Mouse (Mus musculus) kidney, adult 9 months (tissue): ENCODE results near the gene Zranb1.

Experiments used
- DNase-seq: peaks from one replicate; pipeline ENCODE4 v3.0.0; 2022

Zranb1 gene

GRCm38 (mm10) chr7:133003421-133003820, 72.5 kb downstream of the Zranb1 start:
- peak; percentile 81 for DNase-seq

DNA sequence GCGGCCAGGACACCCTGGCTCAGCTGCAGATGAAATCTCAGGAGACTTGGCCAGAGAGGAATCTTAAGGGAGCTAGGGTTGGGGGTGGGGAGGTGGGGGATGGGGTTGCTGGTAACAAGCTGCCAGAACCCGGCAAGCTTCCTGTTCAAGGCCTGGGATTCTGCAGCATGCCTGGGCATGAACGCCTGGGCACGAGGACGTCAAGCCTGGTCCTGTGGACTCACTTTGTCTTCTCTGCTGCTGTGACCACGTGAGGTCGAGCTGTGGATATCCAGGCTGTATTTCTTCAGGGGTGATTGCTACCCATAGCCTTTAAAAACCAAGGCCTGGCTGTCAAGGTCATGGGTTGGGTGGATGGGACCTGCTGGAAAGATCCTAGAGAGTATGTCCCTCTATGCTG, 74.8 kb downstream of the Zranb1 start:
- no peak for DNase-seq

DNA sequence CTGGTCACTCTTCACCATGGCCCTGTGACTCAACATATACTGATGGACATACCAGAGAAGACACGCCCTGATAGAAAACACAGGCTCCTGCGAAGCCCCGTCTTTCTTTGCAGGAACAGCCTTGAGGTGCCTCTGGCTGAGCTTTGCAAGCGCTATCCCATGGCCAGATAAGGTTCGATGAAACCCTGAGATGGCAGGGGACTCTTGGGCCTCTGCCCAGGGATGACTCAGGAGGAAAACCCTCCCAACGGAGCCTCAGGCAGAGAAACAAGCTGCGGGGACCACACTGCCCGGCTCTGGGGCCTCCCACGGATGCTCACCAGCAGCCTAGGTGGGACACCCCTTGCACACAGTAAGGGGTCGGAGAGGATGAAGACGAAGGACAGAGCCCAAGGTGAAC, 76.4 kb downstream of the Zranb1 start:
- DNase-seq = no peak

DNA sequence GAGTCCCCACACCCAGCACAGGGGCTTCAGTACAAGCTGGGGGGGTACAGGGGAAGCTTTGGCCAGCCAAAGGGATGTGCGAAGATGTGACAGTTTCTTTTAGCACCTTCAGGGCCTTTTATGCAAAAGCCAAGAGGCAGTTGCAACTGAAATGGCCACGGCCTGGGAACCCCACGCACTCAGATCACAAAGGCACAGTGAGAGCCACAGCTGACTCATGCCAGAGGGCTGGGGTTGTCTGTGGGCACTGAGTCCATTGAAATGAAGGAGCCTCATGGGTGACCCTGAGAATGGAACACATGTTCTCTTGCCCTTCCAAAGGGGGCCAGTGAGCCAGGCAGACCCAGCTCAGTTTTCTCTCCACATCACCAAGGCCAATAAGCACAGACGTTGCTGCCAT, 77.7 kb downstream of the Zranb1 start:
- no peak for DNase-seq

- peak; percentile 48 for DNase-seq
Measured at GRCm38 (mm10) chr7:133009676-133010075, 78.7 kb downstream of the Zranb1 start.

DNA sequence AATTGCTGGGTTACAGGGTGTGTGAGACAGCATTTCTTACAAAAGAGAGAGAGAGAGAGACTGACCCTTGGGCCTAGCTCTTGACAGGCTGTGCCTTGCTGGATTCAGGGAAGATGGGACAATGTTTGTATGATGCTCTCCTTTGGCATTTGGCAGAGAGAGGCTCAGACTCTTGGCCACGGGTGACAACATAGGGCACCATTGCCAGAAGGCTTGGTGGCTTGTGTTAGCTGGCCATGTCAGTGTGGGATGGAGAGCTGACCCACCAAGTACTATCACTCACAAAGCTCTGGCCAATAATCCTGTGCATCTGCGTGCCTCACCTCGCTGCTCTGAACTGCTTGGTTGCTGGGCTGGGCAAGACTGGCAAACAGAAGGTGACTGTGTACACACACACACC, 79.5 kb downstream of the Zranb1 start:
- DNase-seq = no peak

- DNase-seq = peak; percentile 26
Measured at GRCm38 (mm10) chr7:133011191-133011590, 80.2 kb downstream of the Zranb1 start.

DNA sequence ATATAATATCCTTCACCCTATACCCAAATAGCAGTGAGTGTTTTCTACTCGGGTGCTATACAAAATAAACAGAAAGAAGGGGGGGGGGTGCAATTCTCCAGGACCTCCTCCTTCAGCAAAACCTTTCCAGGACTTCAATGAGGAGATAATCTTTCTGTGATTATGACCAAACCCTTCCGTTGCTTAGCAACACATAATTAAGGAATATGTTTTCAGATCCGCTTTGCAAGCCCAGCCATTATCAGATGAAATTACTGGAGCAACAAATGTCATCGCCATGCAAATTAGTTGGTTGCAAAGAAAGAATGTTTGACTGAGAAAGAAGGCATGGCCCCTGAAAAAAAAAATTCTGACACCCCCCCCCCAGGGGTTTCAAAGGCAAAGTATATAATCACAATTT, 80.7 kb downstream of the Zranb1 start:
- DNase-seq = no peak

GRCm38 (mm10) chr7:133012637-133013366, 81.9 kb downstream of the Zranb1 start:
- DNase-seq = no peak

DNA sequence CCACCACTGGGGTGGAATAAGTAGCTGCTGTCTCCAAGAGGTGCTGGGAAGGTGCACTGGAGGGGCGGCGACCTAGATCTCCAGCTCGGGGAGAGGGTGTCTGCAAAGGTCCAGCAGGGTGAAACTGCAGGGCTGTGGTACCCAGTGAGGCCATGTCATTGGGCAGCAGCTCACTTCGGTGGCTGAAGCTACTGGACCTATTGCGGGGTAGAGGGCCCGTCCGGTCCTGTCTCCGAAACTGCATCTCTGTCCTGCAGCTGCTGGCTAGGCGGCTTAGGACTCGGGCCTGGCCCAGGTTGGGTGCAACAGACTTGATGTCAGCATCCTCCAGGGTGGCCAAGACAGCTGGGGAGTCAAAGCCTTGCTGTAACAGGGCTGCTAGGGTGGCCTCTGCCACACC, 83.0 kb downstream of the Zranb1 start:
- DNase-seq = no peak

- no peak for DNase-seq
Measured at GRCm38 (mm10) chr7:133014631-133015030, 83.7 kb downstream of the Zranb1 start.

DNA sequence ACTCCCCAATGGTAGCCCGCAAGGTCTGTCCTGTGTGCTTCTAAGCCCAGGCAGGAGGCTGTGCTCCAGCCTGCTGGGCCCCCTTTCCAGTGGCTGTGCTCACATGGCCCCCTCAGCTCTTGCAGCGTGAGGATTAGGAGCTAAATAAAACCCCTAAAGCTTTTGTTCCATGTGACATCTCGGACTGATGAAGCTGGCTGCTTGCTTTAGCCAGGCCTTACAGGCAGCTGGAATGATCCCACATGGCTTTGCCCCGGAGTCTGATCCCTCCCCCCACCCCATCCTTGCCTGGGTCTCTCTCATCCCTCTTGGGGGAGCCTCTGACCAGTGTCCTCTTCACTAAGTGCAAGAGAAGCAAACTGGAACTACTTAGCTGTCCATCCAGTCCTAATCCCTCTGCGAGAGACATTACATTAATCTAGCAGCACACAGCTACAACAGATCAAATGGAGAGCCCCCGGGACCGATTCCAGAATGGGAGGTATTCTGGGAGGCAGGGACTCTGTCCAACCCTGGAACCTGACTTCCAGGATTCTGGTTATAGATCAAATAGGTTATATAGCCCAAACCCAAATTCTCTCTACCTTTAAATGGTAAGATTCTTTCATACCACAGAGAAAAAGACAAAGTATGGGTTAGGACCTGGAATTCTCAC, 84.6 kb downstream of the Zranb1 start:
- no peak for DNase-seq

DNA sequence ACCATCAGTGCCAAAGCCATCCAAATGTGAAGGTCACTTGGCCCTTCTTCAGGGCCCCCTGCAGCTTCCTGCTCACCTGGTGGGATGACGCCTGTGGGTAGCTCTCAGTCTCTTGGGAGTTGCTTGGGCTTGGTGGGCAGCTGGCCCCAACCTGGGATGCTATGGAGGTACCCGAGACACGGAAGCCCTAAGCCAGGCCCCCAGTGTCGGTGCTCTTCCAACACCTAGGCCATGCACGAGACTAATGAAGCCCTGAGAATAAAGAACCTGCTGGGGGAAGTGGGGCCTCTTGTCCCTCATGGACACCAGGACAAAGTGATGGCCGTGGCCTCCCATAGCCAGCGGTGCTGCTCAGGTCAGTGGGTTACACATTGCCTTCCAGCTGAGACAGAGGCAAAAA, 88.0 kb downstream of the Zranb1 start:
- DNase-seq = no peak

- peak; percentile 46 for DNase-seq
Measured at GRCm38 (mm10) chr7:133019481-133020020, 88.6 kb downstream of the Zranb1 start.

- no peak for DNase-seq
Measured at GRCm38 (mm10) chr7:133024694-133025093, 93.8 kb downstream of the Zranb1 start.

GRCm38 (mm10) chr7:133027930-133028329, 97.0 kb downstream of the Zranb1 start:
- DNase-seq = no peak

- DNase-seq = no peak
Measured at GRCm38 (mm10) chr7:133029004-133029403, 98.1 kb downstream of the Zranb1 start.

DNA sequence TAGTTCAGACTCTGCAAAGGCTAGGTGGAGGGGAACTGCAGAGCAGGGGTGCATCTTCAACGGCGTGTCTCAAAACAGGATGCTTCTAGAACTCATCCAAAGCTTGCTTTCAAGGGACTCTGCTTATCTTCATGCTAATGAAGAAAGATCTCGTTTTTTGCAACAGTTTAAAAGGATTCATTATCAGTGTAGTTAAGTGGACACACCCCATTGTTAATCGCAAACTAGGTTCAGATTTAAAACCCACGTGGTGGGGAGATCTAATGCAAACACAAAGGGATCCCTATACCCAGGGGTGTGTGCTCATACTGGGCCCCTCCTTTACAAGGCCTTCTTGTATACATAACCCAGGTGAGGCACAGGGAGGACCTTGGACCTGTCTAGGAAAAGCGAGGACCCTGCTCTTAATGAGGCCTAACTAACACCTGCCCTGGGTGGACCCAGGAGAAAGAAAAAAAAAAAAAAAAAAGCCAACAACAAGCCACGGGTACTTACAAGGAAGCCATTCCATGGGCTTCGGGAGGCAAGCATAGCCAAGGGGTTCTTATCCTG, 98.6 kb downstream of the Zranb1 start:
- no peak for DNase-seq

DNA sequence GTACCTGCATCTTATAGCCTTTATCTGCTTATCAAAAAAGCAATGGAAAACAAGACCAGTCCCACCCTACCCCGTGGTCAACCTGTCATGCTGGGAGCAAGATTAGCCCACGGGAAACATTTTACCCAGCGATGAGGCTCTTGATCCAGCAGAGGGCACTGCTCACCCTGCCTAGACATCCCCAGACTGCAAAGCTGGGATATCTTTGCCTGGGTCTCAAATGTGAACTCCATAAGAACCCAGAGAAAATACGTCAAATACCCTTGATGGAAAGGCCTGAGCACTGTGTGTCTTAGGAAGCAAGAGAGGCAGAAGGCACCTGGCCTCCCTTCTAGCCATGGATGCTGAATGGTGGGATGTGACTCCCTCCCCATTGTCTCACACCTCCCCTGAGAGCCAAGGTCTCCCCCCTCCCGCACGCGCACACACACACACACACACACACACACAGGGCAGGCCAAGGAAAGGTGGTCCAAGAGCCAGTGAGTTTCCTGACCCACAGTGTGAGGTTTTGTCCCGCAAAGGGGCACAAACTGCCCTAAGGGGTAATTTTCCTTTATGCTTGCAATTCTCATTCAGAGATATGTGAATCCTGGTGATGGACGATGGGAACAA, 101.8 kb downstream of the Zranb1 start:
- peak; percentile 73 for DNase-seq

GRCm38 (mm10) chr7:133035901-133036300, 105.0 kb downstream of the Zranb1 start:
- DNase-seq = no peak
